Mouse (Mus musculus) CD8-positive naive resting alpha-beta T cell, adult 2 months (primary cell): ENCODE measurements at regions not wholly inside any gene's neighbourhood (a gene's known extent, or its start where the extent isn't known, plus 50 kb on each side); places are given as distances from the start of the nearest gene placed in this dataset.

Experiments used
- DNase-seq, 2 experiments: peaks; one replicate each; pipeline ENCODE4 v3.0.0; 2022; ENCODE audit warnings: low read depth in 2 of 2, low spot score in 2 of 2

- no peak for DNase-seq
Measured at GRCm38 (mm10) chr4:45746451-45746850, 52.4 kb upstream of the Aldh1b1 start.

- no peak for DNase-seq
Measured at GRCm38 (mm10) chr4:45745746-45746145, 53.1 kb upstream of the Aldh1b1 start.

GRCm38 (mm10) chr4:45744849-45745407, 53.9 kb upstream of the Aldh1b1 start:
- no peak for DNase-seq

GRCm38 (mm10) chr4:45740779-45741365, 58.0 kb upstream of the Aldh1b1 start:
- DNase-seq = no peak

GRCm38 (mm10) chr4:45740319-45740718, 58.5 kb upstream of the Aldh1b1 start:
- no peak for DNase-seq

GRCm38 (mm10) chr4:45739696-45740095, 59.1 kb upstream of the Aldh1b1 start:
- DNase-seq = no peak

GRCm38 (mm10) chr4:45739168-45739567, 59.7 kb upstream of the Aldh1b1 start:
- no peak for DNase-seq

GRCm38 (mm10) chr4:45738746-45739145, 60.1 kb upstream of the Aldh1b1 start:
- no peak for DNase-seq

GRCm38 (mm10) chr4:45736215-45736815, 62.5 kb upstream of the Aldh1b1 start:
- no peak for DNase-seq

GRCm38 (mm10) chr4:45734011-45734410, 64.8 kb upstream of the Aldh1b1 start:
- DNase-seq = no peak

GRCm38 (mm10) chr4:45730862-45731831, 67.7 kb upstream of the Aldh1b1 start:
- DNase-seq = no peak

GRCm38 (mm10) chr4:45729801-45730200, 69.0 kb upstream of the Aldh1b1 start:
- no peak for DNase-seq

GRCm38 (mm10) chr4:45728825-45729224, 70.0 kb upstream of the Aldh1b1 start:
- DNase-seq = no peak

- no peak for DNase-seq
Measured at GRCm38 (mm10) chr4:45727915-45728314, 70.9 kb upstream of the Aldh1b1 start.

GRCm38 (mm10) chr4:45727474-45727873, 71.3 kb upstream of the Aldh1b1 start:
- no peak for DNase-seq

- no peak for DNase-seq
Measured at GRCm38 (mm10) chr4:45726783-45727182, 72.0 kb upstream of the Aldh1b1 start.

GRCm38 (mm10) chr4:45725055-45725910, 73.5 kb upstream of the Aldh1b1 start:
- DNase-seq = no peak

GRCm38 (mm10) chr4:45720352-45720751, 78.5 kb upstream of the Aldh1b1 start:
- DNase-seq = no peak

GRCm38 (mm10) chr4:45719564-45719963, 79.3 kb upstream of the Aldh1b1 start:
- DNase-seq = no peak

GRCm38 (mm10) chr4:45715878-45716277, 82.9 kb upstream of the Aldh1b1 start:
- no peak for DNase-seq
